Mouse (Mus musculus): Measurements from ENCODE around the gene Gm49361. TPM values are rescaled to one million over a fixed set of nuclear protein-coding genes. Genes with fewer than 3 reads are reported as not detected.
A peak's percentile ranks its signal among the peaks of the same experiment; 100 is the strongest.
"Not testable (repeated sequence)": the region's sequence is repeated elsewhere in the genome, so short reads cannot be mapped to it uniquely, and the experiment has no call there.

Gm49361 gene
- polyA plus RNA-seq (2015; fragmentation: Nextera tagmentation; extraction: Ambion mirVana): not detected in 2 replicates

DNA sequence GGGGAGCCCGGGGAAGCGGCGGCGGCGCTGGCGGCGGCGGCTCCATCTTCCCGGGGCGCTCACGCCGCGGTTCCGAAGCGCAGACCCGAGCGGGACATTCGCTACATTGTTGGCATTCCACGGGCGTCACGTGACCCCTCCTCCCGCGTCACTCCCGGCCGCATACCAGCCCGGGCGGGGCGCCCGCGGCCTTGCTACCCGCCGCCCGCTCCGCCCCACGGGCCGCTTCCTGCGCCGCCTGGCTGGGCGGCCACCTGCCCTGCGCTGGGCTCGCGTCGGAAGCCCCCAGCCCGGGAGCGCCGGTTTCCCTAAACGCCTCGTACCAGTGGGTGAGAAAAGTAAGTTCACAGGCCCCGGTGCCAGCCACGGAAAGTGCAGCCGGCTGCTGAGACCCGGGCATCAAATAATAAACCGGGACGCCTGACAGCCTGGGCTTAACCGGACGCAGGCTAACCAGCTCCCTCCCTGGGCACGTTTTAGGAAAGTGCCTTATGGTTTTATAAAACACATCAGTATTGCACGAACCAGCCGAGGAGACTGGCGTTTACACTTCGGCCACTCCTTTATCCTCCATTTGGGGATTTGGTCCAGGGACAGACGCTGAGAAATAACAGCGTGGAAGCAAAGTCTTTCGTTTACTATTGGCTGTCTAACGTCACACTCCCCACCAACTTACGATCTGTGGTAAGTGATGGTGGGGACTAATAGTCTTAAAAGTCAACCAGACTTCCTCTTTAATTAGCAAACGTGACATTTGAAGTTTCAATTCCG, at the start of gene Gm49361:
Gm49361 (minus strand) TSS at position 103 of the 771 bp plus-strand sequence.
- DNase-seq (ENCODE audit: low spot score): peak; percentile 70

DNA sequence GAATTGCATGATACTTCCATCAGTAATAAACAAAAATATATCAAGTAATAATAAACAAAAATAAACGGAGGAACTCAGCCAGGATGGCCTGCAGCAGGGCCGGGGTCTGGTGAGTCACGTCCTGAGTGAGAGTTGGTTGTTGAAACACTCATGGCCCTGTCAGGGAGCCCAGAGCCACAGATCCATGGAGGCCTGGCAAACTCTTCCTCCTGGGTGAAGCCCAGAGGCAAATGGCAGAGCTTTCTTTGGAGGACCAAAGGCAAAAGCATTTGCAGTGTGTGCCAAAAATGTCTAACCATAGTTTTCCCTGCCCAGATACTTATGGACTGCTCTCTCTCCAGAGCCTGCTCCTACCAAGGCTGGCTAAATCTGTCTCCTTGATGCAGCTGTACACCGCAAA, 45.3 kb upstream of the Gm49361 start:
- no peak for DNase-seq (ENCODE audit: low spot score)

DNA sequence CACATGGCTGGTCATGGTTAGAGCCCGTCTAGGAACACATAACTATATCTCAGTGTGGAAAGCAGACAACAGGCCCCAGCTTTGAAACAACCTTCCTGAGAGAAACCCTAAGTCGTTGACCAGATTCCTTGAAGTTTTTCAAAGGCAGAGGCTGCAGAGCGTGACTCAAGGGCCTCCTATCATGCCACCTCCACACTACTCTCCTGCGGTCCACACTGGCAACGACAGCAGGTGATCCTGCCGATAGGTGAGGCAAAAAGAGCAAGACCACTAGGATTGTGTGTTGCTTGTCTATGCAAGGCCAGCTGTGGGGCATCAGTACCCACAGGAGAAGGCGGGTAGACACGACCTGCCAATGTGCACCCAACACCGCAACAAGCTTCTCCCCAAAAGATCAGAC, 43.9 kb upstream of the Gm49361 start:
- no peak for DNase-seq (ENCODE audit: low spot score)

DNA sequence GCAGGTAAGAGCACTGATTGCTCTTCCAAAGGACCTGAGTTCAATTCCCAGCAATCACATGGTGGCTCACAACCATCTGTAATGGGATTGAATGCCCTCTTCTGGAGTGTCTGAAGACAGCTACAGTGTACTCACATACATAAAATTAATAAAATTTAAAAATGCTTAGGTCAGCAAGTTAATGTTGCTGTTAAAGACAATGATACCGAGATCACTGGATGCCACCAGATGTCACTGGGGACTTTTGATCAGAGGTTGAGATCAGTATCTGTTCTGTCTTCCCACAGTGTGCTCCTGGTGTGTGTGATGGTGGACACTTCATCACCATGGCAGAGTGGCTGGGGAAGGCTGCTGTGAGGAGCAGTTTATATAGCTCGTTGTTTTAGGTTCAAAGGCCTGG, 43.4 kb upstream of the Gm49361 start:
- DNase-seq (ENCODE audit: low spot score): no peak

DNA sequence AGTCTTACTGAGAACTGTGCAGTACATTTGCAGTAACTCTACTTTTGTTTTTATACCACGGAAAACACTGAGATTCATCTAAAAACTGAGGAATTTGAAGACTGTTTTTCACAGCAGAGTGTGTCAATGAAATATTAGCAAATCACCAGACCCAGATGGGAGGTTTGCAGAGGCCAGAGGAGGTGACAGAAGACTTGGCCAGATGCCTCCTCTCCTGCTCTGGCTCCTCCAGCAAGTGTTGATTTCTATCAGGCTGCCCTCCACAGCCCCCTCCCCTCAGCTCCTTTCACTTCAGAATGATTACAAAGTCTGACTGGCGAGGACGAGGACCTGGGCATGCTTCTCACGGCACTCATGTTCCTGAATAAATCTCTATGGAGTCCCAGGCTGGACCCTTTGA, 41.5 kb upstream of the Gm49361 start:
- DNase-seq (ENCODE audit: low spot score): no peak

DNA sequence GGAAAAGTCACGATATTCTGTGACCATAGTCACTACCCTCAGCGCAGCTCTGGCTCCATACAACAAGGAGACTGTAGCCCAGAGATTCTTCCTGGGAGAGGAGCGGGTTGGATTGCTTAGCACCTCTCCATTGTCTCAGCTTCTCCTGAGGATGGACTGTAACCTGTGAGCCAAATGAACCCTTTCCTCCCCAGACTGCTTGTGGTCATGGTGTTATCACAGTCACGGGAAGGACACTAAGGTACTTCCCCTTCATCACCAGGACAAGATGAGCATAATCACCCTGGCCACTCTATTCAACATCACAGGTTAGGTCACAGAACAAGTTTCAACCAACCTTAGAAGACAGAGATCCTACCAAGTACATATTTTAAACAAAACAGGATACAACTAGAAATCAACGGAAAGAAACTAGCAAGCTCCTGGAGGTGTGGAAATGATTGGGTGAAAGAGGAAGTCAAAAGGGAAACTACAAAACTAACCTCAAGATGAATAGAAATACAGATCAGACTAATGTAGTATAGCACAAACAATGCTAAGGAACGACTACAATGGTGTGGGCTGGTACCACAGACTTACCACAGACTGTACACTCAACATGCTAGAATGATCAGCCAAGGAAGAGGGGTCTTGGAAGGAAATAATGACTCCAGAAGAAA, 26.4 kb upstream of the Gm49361 start:
- no peak for DNase-seq (ENCODE audit: low spot score)

DNA sequence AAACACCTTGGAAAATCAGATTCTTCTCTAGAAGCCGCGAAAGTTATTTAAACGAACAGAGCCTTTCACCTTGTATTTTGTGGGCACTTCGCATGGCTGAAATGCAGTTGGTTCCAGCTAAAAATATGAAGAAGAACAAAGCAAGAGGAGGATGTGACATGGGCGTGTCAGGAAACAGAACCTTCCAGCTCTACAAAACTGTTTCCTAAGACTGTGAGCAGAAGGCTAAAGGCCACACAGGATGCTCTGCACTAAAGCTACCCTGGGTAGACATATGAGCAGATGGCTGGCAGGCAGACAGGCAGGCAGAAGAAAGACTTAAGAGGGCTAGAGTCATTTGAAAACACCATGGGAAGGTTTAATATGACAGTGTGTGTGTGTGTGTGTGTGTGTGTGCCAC, 23.2 kb upstream of the Gm49361 start:
- peak; percentile 12 for DNase-seq (ENCODE audit: low spot score)

DNA sequence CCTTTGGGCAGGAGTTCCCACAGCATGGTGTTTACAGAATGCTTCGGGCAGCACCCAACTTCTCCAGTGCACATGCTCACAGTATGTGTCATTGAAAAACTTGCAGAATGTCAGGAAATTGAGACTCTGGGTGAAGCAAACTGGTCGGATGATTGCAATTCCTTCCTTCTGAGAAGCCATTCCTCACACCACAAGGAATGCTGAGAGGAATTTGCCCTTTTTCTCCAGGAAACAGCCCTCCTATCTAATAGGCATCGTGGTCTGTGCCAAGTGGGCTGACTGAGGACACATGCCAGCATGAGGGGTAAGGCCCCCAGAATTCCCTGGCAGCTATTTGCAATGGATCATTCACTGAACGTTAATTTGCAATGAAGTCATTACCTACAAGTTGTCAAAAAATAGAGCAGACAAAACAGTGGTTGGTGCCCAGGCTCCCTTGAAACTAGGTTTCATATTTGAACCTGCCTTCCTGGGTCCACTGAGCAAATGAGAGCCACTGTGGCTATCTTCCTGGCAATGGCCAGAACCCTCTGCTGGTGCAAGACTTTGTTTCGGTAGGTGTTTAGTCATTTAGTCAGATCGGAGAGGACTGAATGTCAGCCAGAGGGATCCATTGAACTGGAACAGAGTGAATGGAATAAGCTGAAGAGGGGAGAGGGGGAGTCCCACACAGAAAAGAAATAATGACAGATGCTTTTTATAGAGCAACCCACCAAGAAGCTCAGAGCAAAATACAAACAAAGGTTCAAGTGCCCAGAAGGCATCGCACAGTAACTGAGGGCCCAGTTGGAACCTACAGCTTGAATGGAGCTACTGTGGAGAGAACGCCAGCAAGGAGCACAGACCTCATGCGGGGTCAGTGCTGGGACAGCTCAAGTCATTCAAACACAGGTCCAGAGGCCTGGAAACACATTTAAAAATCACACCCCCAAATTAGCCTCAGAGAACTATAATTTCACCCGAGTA, 14.8 kb upstream of the Gm49361 start:
- no peak for DNase-seq (ENCODE audit: low spot score)

DNA sequence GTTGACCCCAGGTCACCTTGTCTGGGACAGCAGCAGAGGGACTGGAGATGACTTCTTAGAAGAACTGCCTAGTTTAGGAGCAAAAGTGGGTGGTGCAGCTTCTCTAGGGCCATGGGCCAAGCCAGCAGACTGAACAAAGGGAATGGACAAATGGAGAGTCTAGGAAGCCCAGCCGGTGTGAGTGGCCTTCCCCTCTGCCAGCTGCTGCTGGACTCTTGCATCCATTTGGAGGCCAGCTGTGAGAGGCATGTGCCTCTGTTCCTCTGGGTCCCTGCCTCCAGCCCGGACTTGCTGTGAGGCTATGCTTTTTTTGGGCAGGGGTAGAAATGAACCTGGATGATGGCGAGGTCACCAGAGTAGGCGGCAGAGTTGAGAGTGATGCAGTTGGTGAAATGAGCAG, 12.3 kb upstream of the Gm49361 start, which contains the start of gene Lats2:
Lats2 (minus strand) TSS at position 152 of the 400 bp plus-strand sequence.
- no peak for DNase-seq (ENCODE audit: low spot score)

DNA sequence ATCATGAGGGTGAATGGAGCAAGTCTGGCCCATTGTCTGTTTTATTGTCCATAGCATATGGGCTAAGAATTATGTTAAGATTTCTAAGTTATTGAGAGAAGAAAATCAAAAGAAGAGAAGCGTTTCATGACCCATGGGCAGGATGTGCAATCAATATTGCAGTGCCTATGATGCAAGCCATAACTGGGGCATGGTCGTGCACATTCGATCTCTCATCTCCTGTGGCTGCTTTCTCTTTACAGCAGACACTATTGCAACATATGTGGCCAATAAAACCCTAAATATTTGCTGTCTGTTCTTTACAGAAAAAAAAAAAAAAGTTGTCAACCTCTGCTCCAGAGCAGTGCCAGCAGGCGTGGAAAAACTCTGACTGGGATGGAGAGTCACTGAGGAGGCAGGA, 10.2 kb upstream of the Gm49361 start:
- no peak for DNase-seq (ENCODE audit: low spot score)

DNA sequence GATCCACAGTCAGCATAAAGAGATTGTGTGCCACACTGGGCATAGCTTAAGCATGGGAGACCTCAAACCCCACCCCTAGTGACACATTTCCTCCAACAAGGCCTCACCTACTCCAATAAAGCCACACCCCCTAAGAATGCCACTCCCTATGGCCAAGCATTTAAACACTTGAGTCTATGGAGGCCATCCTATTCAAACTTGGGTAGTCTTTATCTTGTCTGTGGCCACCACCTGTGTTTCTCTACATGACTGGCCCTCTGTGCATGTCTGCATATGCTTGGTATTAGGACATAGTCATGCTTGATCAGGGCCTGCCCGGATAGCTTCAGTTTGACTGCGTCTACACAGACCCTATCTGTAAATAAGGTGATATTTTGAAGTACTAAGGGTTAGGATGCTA, 9.8 kb upstream of the Gm49361 start:
- no peak for DNase-seq (ENCODE audit: low spot score)

DNA sequence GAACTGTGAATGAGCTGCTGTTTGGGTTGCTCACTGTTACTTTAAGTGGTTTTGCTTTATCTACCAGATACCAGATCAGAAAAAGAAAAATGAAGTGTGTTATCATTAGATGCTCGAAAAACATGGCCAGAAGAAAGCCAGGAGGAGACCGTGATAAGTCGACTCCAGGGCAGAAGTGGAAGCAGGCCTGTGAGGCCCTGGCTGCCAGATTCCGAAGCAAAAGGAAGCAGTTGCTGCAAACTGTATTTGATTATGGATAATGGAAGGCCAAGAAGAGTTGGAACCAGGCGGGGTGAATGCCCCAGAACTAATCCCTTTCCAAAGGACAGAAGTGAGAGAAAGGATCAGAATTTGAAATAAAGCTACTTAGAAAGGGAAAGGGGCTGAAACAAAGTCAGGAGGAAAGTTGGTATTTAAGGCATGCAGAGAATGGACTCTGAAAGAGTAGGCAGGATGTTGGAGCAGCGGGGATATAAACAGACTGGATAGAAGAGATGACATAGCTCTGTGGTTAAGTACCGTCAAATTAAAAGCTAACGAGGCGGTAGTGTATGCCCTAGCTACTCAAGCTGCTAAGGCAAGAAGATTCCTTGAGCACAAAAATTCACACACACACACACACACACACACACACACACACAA, 7.6 kb upstream of the Gm49361 start:
- DNase-seq (ENCODE audit: low spot score): no peak

DNA sequence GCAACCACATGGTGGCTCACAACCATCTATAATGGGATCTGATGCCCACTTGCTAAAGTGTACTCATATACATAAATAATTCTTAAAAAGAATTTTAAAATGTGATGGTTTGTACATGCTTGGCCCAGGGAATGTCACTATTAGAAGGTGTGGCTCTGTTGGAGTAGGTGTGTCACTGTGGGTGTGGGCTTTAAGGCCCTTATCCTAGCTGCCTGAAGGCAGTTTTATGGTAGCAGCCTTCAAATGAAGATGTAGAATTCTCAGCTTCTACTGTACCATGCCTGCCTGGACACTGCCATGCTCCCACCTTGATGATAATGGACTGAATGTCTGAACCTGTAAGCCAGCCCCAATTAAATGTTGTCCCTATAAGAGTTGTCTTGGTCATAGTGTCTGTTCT, 5.1 kb upstream of the Gm49361 start:
- DNase-seq (ENCODE audit: low spot score): not testable (repeated sequence)

DNA sequence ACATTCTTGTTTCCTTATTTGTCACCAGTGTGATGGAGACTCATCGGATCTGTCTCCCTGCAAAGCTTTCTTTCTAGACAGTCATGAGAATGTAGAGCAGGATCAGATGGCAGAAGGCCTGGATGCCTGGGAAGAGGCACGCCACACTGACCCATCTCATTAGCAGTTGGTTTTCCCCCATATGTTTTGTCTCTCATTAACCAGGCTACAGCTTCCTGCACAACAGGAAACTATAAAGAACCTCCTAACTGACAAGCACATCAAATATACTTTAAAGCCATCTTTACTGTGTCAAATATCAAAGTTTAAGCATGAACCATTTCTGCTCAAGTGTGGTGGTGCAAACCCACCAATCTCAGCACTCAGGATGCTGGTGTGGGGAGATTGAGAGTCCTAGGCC, 3.6 kb upstream of the Gm49361 start:
- no peak for DNase-seq (ENCODE audit: low spot score)

DNA sequence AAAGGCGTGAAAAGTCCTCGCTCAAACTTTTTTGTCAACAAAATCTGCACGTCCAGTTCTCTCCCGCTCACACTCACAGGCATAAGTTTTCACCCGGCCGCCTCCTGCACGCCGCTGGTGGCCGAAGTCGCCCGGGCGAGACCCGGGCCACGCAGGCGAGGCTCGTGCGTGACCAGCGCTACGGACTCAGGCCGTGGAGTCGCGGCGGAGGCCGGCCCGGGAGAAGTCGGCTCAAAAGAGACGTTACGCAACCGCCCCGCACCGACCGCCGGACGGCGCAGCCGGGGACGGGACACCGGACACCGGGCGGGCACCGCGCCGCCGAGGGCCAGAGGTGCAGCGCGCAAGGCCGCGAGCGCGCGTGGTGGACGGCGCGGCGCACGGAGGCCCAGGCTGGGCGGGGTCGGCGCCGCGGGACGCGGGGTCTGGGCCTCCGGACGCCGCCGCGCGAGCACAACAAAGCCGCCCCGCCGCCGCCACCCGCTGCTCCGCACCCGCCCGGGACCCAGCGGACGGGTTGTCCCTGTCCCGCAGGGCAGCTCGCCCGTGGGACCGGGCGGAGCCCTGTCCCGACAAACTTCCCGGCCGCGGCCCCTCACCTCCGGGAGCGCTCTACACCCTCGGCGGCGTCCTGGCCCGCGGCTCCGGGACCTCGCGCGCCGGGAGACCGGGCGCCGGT, 473 bp downstream of the Gm49361 start:
- no peak for DNase-seq (ENCODE audit: low spot score)

DNA sequence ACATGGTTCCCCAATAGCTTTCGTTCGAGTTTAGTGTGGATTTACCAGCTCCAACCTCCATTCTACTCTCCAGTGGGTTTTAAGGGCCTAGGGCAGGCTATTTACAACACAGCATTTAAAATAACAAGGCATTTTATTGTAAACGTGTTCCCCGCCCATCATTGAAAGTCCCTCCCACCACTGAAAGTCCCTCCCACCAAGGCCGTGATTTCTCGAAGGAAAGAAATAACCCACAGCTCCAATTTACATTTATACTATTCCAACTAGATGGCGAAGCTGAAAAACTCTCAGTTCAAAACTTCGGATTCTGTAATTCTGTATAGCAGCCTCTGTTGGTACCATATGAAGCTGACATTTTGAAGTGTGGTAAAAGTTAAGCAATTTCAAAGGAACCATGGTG, 1.4 kb downstream of the Gm49361 start:
- DNase-seq (ENCODE audit: low spot score): no peak

DNA sequence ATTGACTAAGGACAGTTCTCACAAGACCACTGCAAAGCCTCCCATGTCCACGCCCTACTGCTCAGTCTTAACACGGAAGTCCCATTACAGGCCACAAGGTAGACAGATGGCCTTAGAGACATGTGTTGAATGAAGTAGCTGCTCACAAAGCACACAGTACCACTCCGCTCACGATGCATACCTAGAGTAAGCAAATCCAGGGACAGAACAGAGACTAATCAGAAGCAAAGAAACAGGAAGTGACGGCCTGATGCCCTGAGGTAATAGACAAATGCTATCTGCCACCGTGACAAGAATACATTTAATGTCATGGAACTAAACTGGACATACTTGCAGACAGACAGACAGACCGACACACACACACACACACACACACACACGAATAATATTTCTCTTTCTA, 5.3 kb downstream of the Gm49361 start:
- DNase-seq (ENCODE audit: low spot score): no peak

DNA sequence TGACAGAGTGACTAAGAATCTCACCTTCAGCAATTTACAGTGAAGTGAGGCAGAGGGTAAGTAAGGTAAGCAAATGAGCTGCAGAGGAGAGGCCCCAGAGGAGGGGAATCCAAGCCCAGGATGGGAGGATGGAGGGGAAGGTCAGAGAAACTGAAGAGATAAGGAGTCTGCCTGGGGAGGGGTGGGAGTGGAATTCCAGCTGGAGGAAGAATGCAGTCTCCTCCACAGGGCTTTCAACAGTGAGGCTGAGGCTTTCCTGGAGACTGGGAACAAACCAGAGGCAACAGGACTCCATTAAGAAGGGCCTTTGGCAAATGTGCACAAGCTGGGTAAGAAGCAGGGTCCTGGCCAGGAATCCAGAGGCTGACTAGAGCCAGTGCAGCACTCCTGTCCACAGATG, 8.8 kb downstream of the Gm49361 start:
- DNase-seq (ENCODE audit: low spot score): no peak

DNA sequence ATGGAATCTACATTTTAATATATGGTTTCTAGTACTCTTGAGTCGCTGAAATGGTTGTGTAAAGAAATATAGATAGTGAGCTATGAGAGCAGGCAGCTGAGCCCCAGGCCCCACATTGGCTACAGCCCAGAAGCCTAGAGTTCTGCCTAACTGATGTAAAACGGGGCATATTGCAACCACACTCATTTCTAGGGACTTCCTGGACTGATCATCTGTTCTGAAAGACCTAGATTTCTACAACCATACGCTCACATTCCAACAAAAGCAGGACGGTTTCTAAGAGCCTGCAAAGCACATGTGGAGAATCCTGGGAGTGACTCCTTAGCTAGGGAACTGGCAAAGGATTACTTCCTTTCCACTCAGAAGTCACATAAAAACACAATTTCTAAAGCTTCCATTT, 9.8 kb downstream of the Gm49361 start:
- no peak for DNase-seq (ENCODE audit: low spot score)

DNA sequence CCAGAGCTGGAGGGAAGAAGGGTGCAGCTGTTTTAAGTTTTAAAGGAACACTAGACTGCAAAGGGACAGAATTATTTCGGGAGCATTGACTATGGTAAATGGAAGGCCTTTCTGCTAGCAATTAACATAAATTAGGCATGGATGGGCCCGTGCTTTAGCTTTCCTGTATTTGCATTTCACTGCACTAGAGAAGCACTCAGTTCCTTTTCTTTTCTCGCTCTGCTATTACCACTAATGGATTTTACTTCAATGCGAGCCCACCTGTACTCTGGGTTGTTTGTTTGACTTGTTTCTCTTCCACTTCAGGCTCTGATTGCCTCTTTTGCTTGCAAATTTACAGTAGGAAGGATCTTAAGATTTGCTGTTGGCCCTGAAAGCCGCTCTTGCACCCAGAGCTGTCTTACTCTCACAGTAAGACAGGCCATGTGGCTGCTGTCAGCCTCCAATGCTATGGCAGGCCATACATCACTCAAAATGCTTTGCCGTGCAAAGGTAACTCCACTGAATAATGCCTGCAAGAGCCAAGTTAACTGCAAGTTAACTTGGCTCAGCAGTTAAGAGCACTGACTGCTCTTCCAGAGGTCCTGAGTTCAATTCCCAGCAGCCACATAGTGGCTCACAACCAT, 13.1 kb downstream of the Gm49361 start:
- no peak for DNase-seq (ENCODE audit: low spot score)

All from thymus, postnatal 0 days (tissue).